Mouse (Mus musculus): Measurements from ENCODE around the gene Cyld. TPM values are rescaled to one million over a fixed set of nuclear protein-coding genes. Genes with fewer than 3 reads are reported as not detected.
"Not testable (repeated sequence)": the region's sequence is repeated elsewhere in the genome, so short reads cannot be mapped to it uniquely, and the experiment has no call there.

Cyld gene
- total and polyA plus RNA-seq, 3 experiments = 20.2 to 29.4 (median 22.1) TPM

DNA sequence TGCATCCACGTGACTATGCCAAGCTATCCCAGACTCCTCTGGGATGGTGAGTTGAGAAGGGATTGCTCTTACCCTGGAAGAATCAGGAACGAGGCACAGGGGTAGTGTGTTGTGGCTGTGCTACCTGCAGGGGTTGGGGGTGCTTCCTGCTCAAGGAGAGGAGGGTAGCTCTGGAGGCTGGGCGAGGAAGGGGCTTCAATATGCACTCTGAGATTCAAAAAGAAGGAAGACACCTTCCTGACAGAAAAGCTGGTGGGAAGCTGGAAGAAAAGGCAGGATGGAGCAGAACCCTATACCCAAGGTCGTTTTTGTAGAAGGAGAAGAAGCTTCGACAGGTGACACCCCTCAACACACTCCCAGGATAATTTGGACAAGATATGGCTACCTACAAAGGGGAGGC is 84.5 kb downstream of the Cyld start:
- H3K4me2 ChIP-seq (ENCODE audit: insufficient read depth, low read depth, poor library complexity, severe bottlenecking) = no peak overlapping the region
- peaks cover 4 to 13% of the 10 kb centered on the region in 2 experiments; a peak in 2 of 4 replicates for H3K4me1 ChIP-seq (ENCODE audit: control insufficient read depth in 1 of 2, insufficient read depth in 2 of 2)
- dilution Hi-C loops (cut with MboI; ENCODE audit: extremely low pct_ligation_motif_present, extremely low pct_unique_long_range_greater_than_20kb, low sequenced_read_pairs) (no loop called here), in situ Hi-C loops (cut with MboI; ENCODE audit: low pct_ligation_motif_present, low pct_unique_long_range_greater_than_20kb, low sequenced_read_pairs) (no loop called here)
- peaks cover 16% of the 10 kb centered on the region for H3K27me3 ChIP-seq (replicated peaks)
- H3K79me2 ChIP-seq (replicated peaks; ENCODE audit: control insufficient read depth, extremely low read depth, insufficient read depth, poor library complexity, severe bottlenecking) = no peaks in the 10 kb centered on the region
- no peak overlapping the region for H3K4me3 ChIP-seq (replicated peaks in 1 of 3; ENCODE audit: low read depth in 2 of 3, low read length in 2 of 3, poor library complexity in 1 of 3)
- no peak overlapping the region for H3K9ac ChIP-seq (ENCODE audit: insufficient read depth, low read depth)
- DNase-seq (ENCODE audit: extremely low read depth) = no peak
- no peaks in the 10 kb centered on the region for H3K36me3 ChIP-seq (replicated peaks in 1 of 2; ENCODE audit: control insufficient read depth in 1 of 2, insufficient read depth in 1 of 2, low read length in 1 of 2)
- H3K9me3 ChIP-seq (replicated peaks; ENCODE audit: low read length) = no peaks in the 10 kb centered on the region
- no peak overlapping the region for H3K27ac ChIP-seq (ENCODE audit: insufficient read depth, low read depth)
- TF ChIP-seq NELFE (IDR thresholded peaks at IDR 0.05; ENCODE audit: low read depth, low read length) (no peak), MYC (IDR thresholded peaks at IDR 0.05; ENCODE audit: low read depth, low read length) (no peak), MAFK (IDR thresholded peaks at IDR 0.05; ENCODE audit: insufficient replicate concordance, low read length) (no peak), IRF4 (IDR thresholded peaks at IDR 0.05; ENCODE audit: low read depth, low read length) (no peak), ELF1 (IDR thresholded peaks at IDR 0.05; ENCODE audit: low read depth, low read length) (no peak), MEF2A (IDR thresholded peaks at IDR 0.05; ENCODE audit: borderline replicate concordance, low read depth, low read length) (no peak), E2F4 (IDR thresholded peaks at IDR 0.05; ENCODE audit: insufficient replicate concordance, low read depth, low read length) (no peak), CHD1 (IDR thresholded peaks at IDR 0.05; ENCODE audit: low read depth, low read length) (no peak), TCF12 (IDR thresholded peaks at IDR 0.05; ENCODE audit: low read depth, low read length) (no peak), BHLHE40 (IDR thresholded peaks at IDR 0.05; ENCODE audit: low read depth, low read length) (no peak), ZNF384 (IDR thresholded peaks at IDR 0.05; ENCODE audit: low read depth, low read length) (no peak)

DNA sequence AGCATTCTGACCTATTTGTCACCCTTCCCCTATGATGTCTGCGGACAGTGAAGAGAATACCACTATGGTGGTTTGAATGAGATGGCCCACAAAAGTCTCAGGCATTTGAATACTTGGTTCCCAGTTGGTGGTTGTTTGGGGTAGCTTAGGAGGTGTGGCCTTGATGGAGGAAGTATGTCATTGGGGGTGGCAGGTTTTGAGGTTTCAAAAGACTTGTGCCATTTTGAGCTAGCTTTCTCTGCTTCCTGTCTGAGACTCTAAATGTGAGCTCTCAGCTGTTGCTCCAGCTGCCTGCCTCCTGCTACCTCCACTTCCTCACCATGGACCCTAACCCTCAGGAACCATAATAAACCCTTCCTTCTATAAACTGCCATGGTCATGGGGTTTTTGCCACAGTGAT is 86.9 kb downstream of the Cyld start:
- Histone ChIP-seq H3K9ac (ENCODE audit: insufficient read depth, low read depth) (no peak overlapping the region), H3K9me3 (replicated peaks; ENCODE audit: low read length) (no peaks in the 10 kb centered on the region), H3K27me3 (replicated peaks) (peaks cover 4% of the 10 kb centered on the region), H3K4me3 (replicated peaks in 1 of 3; ENCODE audit: low read depth in 2 of 3, low read length in 2 of 3, poor library complexity in 1 of 3) (no peak overlapping the region), H3K4me1 (ENCODE audit: control insufficient read depth in 1 of 2, insufficient read depth in 2 of 2) (peaks cover 4 to 13% of the 10 kb centered on the region in 2 experiments; a peak in 2 of 4 replicates), H3K4me2 (ENCODE audit: insufficient read depth, low read depth, poor library complexity, severe bottlenecking) (no peak overlapping the region), H3K79me2 (replicated peaks; ENCODE audit: control insufficient read depth, extremely low read depth, insufficient read depth, poor library complexity, severe bottlenecking) (no peaks in the 10 kb centered on the region), H3K27ac (ENCODE audit: insufficient read depth, low read depth) (no peak overlapping the region), H3K36me3 (replicated peaks in 1 of 2; ENCODE audit: control insufficient read depth in 1 of 2, insufficient read depth in 1 of 2, low read length in 1 of 2) (no peaks in the 10 kb centered on the region)
- in situ Hi-C loops (cut with MboI; ENCODE audit: low pct_ligation_motif_present, low pct_unique_long_range_greater_than_20kb, low sequenced_read_pairs) = no loop called here
- peak; percentile 37 for DNase-seq (ENCODE audit: extremely low read depth)
- no peak for TF ChIP-seq PAX5 (IDR thresholded peaks at IDR 0.05; ENCODE audit: low read length)
- TF ChIP-seq BHLHE40 (IDR thresholded peaks at IDR 0.05; ENCODE audit: low read depth, low read length) = no peak
- dilution Hi-C loops (cut with MboI; ENCODE audit: extremely low pct_ligation_motif_present, extremely low pct_unique_long_range_greater_than_20kb, low sequenced_read_pairs) = no loop called here

GRCm38 (mm10) chr8:88788335-88788734 is 91.5 kb downstream of the Cyld start:
- H3K9me3 ChIP-seq (replicated peaks; ENCODE audit: low read length); H3K4me3 ChIP-seq (replicated peaks in 1 of 3; ENCODE audit: low read depth in 2 of 3, low read length in 2 of 3, poor library complexity in 1 of 3); DNase-seq (ENCODE audit: extremely low read depth); H3K4me2 ChIP-seq (ENCODE audit: insufficient read depth, low read depth, poor library complexity, severe bottlenecking); dilution Hi-C loops (cut with MboI; ENCODE audit: extremely low pct_ligation_motif_present, extremely low pct_unique_long_range_greater_than_20kb, low sequenced_read_pairs); H3K27me3 ChIP-seq (replicated peaks); in situ Hi-C loops (cut with MboI; ENCODE audit: low pct_ligation_motif_present, low pct_unique_long_range_greater_than_20kb, low sequenced_read_pairs); H3K36me3 ChIP-seq (replicated peaks in 1 of 2; ENCODE audit: control insufficient read depth in 1 of 2, insufficient read depth in 1 of 2, low read length in 1 of 2); H3K79me2 ChIP-seq (replicated peaks; ENCODE audit: control insufficient read depth, extremely low read depth, insufficient read depth, poor library complexity, severe bottlenecking); H3K9ac ChIP-seq (ENCODE audit: insufficient read depth, low read depth); H3K27ac ChIP-seq (ENCODE audit: insufficient read depth, low read depth): not testable (repeated sequence)
- peak; percentile 23 to 41; a peak in 3 of 4 replicates for TF ChIP-seq CTCF (conservative IDR thresholded peaks at IDR 0.05 in 1 of 2, IDR thresholded peaks at IDR 0.05 in 1 of 2; ENCODE audit: low read depth in 2 of 2, low read length in 2 of 2)
- peaks cover 4 to 25% of the 10 kb centered on the region in 2 experiments; a peak in 2 of 4 replicates for H3K4me1 ChIP-seq (ENCODE audit: control insufficient read depth in 1 of 2, insufficient read depth in 2 of 2)

Measured in CH12.LX (cell line).